ENCODE assay signal across 23 mouse cellular contexts in genomic region chr9:114009526-114009925, GRCm38 (mm10). TPM values are rescaled to one million over a fixed set of nuclear protein-coding genes. Genes with fewer than 3 reads are reported as not detected.
DNase-seq lines count a peak whose midpoint lies in the region; ATAC-seq and TF ChIP-seq lines count a peak whose summit lies in the region.
"Had no signal": no experiment of that assay in that cellular context is flagged by ENCODE, and none has a peak within 500 bp of the region (broad histone marks: within the 10 kb centered on the region; RNA-seq: fewer than 3 reads in every experiment).

No protein-coding gene starts in this region.

- no peaks in the 10 kb centered on the region for H3K9me3 ChIP-seq in heart, embryonic 11.5 days (replicated peaks; ENCODE audit: control insufficient read depth, low read length)
- no peaks in the 10 kb centered on the region for H3K9me3 ChIP-seq in lung, embryonic 14.5 days (ENCODE audit: low read depth, low read length)
- H3K9me3 ChIP-seq in embryonic facial prominence, embryonic 11.5 days (replicated peaks; ENCODE audit: control insufficient read depth, low read length), result no peaks in the 10 kb centered on the region
- H3K9me3 ChIP-seq: forebrain, embryonic 12.5 days had no signal

- no peak overlapping the region for H3K9ac ChIP-seq in heart, embryonic 11.5 days (ENCODE audit: low read depth, low read length)
- H3K9ac ChIP-seq in lung, embryonic 14.5 days, result no peak overlapping the region
- H3K9ac ChIP-seq in embryonic facial prominence, embryonic 11.5 days (replicated peaks; ENCODE audit: low read length), result no peak overlapping the region
- H3K9ac ChIP-seq: forebrain, embryonic 12.5 days; liver, embryonic 13.5 days had no signal

- no peak overlapping the region for H3K27ac ChIP-seq in heart, embryonic 11.5 days (ENCODE audit: low read depth, low read length)
- H3K27ac ChIP-seq in lung, embryonic 14.5 days (ENCODE audit: low read depth), result no peak overlapping the region
- H3K27ac ChIP-seq in embryonic facial prominence, embryonic 11.5 days (replicated peaks; ENCODE audit: low read depth, low read length), result no peak overlapping the region
- H3K27ac ChIP-seq: forebrain, embryonic 12.5 days; hindbrain, postnatal 0 days; layer of hippocampus, adult 2 months; liver, embryonic 13.5 days had no signal

- H3K27me3 ChIP-seq in heart, embryonic 11.5 days (ENCODE audit: control insufficient read depth, insufficient read depth, low read length), result no peaks in the 10 kb centered on the region
- no peaks in the 10 kb centered on the region for H3K27me3 ChIP-seq in lung, embryonic 14.5 days (ENCODE audit: insufficient read depth, low read length)
- H3K27me3 ChIP-seq in embryonic facial prominence, embryonic 11.5 days (ENCODE audit: control insufficient read depth, insufficient read depth, low read length), result no peaks in the 10 kb centered on the region
- H3K27me3 ChIP-seq: forebrain, embryonic 12.5 days; liver, embryonic 13.5 days had no signal

- no peak for TF ChIP-seq CTCF in lung, embryonic 14.5 days (IDR thresholded peaks at IDR 0.05; ENCODE audit: low read depth)

- no peak overlapping the region for H3K4me3 ChIP-seq in heart, embryonic 11.5 days (ENCODE audit: low read depth, low read length)
- H3K4me3 ChIP-seq in lung, embryonic 14.5 days (ENCODE audit: low read depth, low read length), result no peak overlapping the region
- H3K4me3 ChIP-seq in embryonic facial prominence, embryonic 11.5 days (ENCODE audit: low read depth, low read length), result no peak overlapping the region
- H3K4me3 ChIP-seq: forebrain, embryonic 12.5 days; layer of hippocampus, adult 2 months; liver, embryonic 13.5 days had no signal

- ATAC-seq in heart, embryonic 11.5 days (replicated peaks; ENCODE audit: insufficient number of reproducible peaks, low FRiP score, low TSS enrichment), result no peak
- ATAC-seq in lung, embryonic 14.5 days (ENCODE audit: insufficient read depth), result no peak
- ATAC-seq in embryonic facial prominence, embryonic 11.5 days (replicated peaks; ENCODE audit: insufficient number of reproducible peaks, low FRiP score, low TSS enrichment, low read depth), result no peak
- ATAC-seq in frontal cortex, adult (ENCODE audit: low TSS enrichment), result no peak
- ATAC-seq: hindbrain, postnatal 0 days; lung, postnatal 0 days; midbrain, embryonic 16.5 days had no signal

- DNase-seq in heart, adult 9 months (ENCODE audit: low spot score in 2 of 2), result no peak
- DNase-seq in lung, embryonic 14.5 days, result peak; percentile 34
- DNase-seq in lung, postnatal 25 days (ENCODE audit: low spot score), result no peak
- DNase-seq in NIH3T3 (ENCODE audit: low read depth) (peak; percentile 14), MN1 (ENCODE audit: low spot score) (no peak)
- peak; percentile 22 for DNase-seq in embryonic facial prominence, embryonic 11.5 days (ENCODE audit: low spot score)
- DNase-seq: adrenal gland, adult 8-10 months; cerebellum, adult 18-20 months; heart, postnatal 10 days; kidney, adult 11 months; kidney, postnatal 10 days; left cerebral cortex, postnatal 4 days; liver, embryonic 13.5 days; right cerebral cortex, adult 18-20 months had no signal

- no peaks in the 10 kb centered on the region for H3K4me1 ChIP-seq in heart, embryonic 11.5 days (ENCODE audit: control insufficient read depth, insufficient read depth, low read length)
- H3K4me1 ChIP-seq in lung, embryonic 14.5 days (ENCODE audit: insufficient read depth), result no peaks in the 10 kb centered on the region
- H3K4me1 ChIP-seq in embryonic facial prominence, embryonic 11.5 days (ENCODE audit: control insufficient read depth, insufficient read depth, low read length), result no peaks in the 10 kb centered on the region
- H3K4me1 ChIP-seq: forebrain, embryonic 12.5 days had no signal

- 49% methylated on average over 5 of the region's 5 CpGs for WGBS in heart, embryonic 11.5 days (ENCODE audit: insufficient replicate concordance)
- 48% methylated on average over 5 of the region's 5 CpGs for WGBS in lung, embryonic 14.5 days
- 50% methylated on average over 5 of the region's 5 CpGs for WGBS in embryonic facial prominence, embryonic 11.5 days

- H3K36me3 ChIP-seq in heart, embryonic 11.5 days (ENCODE audit: control insufficient read depth, insufficient read depth, low read length), result no peaks in the 10 kb centered on the region
- no peaks in the 10 kb centered on the region for H3K36me3 ChIP-seq in lung, embryonic 14.5 days (ENCODE audit: insufficient read depth)
- H3K36me3 ChIP-seq in embryonic facial prominence, embryonic 11.5 days (replicated peaks; ENCODE audit: control insufficient read depth, insufficient read depth, low read depth, low read length), result no peaks in the 10 kb centered on the region
- H3K36me3 ChIP-seq: forebrain, embryonic 12.5 days; G1E had no signal

- 0 out of 2 replicates have a peak overlapping the region, but pooled peaks have one; percentile 2 for H3K4me2 ChIP-seq in heart, embryonic 11.5 days
- no peak overlapping the region for H3K4me2 ChIP-seq in lung, embryonic 14.5 days
- H3K4me2 ChIP-seq in embryonic facial prominence, embryonic 11.5 days (ENCODE audit: low read depth, low read length), result no peak overlapping the region
- H3K4me2 ChIP-seq: forebrain, embryonic 12.5 days; liver, embryonic 13.5 days had no signal

RNA-seq across cellular contexts. Expression of gene Fbxl2, which starts 36.5 kb away (rescaled TPM):
- polyA plus RNA-seq in heart, embryonic 11.5 days (2014; fragmentation: Nextera tagmentation; extraction: Ambion mirVana), result 2.3 and 2.6 TPM in 2 replicates
- 2.9 and 3.3 TPM in 2 replicates for polyA plus RNA-seq in lung, embryonic 14.5 days (2014; fragmentation: Nextera tagmentation; extraction: Ambion mirVana)
- polyA plus RNA-seq in embryonic facial prominence, embryonic 11.5 days (2014; fragmentation: Nextera tagmentation; extraction: Ambion mirVana), result 7.3 and 8.1 TPM in 2 replicates

RNA-seq across cellular contexts. Expression of gene Susd5, which starts 47.4 kb away (rescaled TPM):
- 0.07 and 0.19 TPM in 2 replicates for polyA plus RNA-seq in heart, embryonic 11.5 days (2014; fragmentation: Nextera tagmentation; extraction: Ambion mirVana)
- 0.26 and 0.46 TPM in 2 replicates for polyA plus RNA-seq in lung, embryonic 14.5 days (2014; fragmentation: Nextera tagmentation; extraction: Ambion mirVana)
- polyA plus RNA-seq in embryonic facial prominence, embryonic 11.5 days (2014; fragmentation: Nextera tagmentation; extraction: Ambion mirVana), result 0.81 and 1.2 TPM in 2 replicates
- polyA plus RNA-seq: G1E; liver, embryonic 13.5 days; lung, postnatal 0 days; thymus, postnatal 0 days had no signal

Comparison
In these comparisons a context has a peak if more than half of its experiments do, and no peak if none do; other contexts are left out.
1. DNase-seq: peak in lung, embryonic 14.5 days (single experiment), NIH3T3 (single experiment) and embryonic facial prominence, embryonic 11.5 days (single experiment); none in heart, adult 9 months (0 of 2), lung, postnatal 25 days (single experiment) and MN1 (single experiment).